Mouse (Mus musculus) ES-Bruce4 (cell line): ENCODE data around the gene Rbms3.

Source experiments
- CTCF ChIP-seq: IDR thresholded peaks from one replicate; pipeline ENCODE4 v1.8.1; 2011; ENCODE audit warnings: low read depth, low read length
- EP300 ChIP-seq: IDR thresholded peaks from 2 replicates; pipeline ENCODE4 v1.6.1; 2011; ENCODE audit warnings: low read depth, low read length; ENCODE audit not compliant: insufficient read depth
- POLR2A ChIP-seq: IDR thresholded peaks from one replicate; pipeline ENCODE4 v1.8.1; 2011; ENCODE audit warnings: low read length; ENCODE audit not compliant: insufficient read depth

- no peak for TF ChIP-seq CTCF
- no peak for TF ChIP-seq POLR2A
- no peak for TF ChIP-seq EP300
Measured at GRCm38 (mm10) chr9:117298991-117299390, 330.7 kb downstream of the Rbms3 start.
